Mouse (Mus musculus) heart, embryonic 15.5 days (tissue): ENCODE measurements around the gene Smco1. TPM values are rescaled to one million over a fixed set of nuclear protein-coding genes. Genes with fewer than 3 reads are reported as not detected.
"Not testable (repeated sequence)": the region's sequence is repeated elsewhere in the genome, so short reads cannot be mapped to it uniquely, and the experiment has no call there.

Experiments
- ATAC-seq: fragments of 200-750 bp; cut with Nextera tagmentation; replicated peaks from 2 replicates; pipeline ENCODE4 v1.8.0; 2017; ENCODE audit warnings: low read depth, moderate TSS enrichment; ENCODE audit not compliant: insufficient number of reproducible peaks, insufficient read depth, low FRiP score
- H3K27ac ChIP-seq: fragments of 300-500 bp; sonication (generic); 2 replicates; pipeline ENCODE4 v1.5.1; 2015; ENCODE audit warnings: mild to moderate bottlenecking, inconsistent platforms
- H3K27me3 ChIP-seq: fragments of 300-500 bp; sonication (generic); 2 replicates; pipeline ENCODE4 v1.6.1; 2015; ENCODE audit warnings: inconsistent platforms
- H3K36me3 ChIP-seq: fragments of 300-500 bp; sonication (generic); 2 replicates; pipeline ENCODE4 v1.6.1; 2015; ENCODE audit warnings: mild to moderate bottlenecking, inconsistent platforms
- H3K4me1 ChIP-seq: fragments of 300-500 bp; sonication (generic); replicated peaks from 2 replicates; pipeline ENCODE4 v1.6.1; 2015; ENCODE audit warnings: inconsistent platforms
- H3K4me2 ChIP-seq: fragments of 300-500 bp; sonication (generic); 2 replicates; pipeline ENCODE4 v1.6.1; 2015; ENCODE audit warnings: inconsistent platforms, mild to moderate bottlenecking, moderate library complexity
- H3K4me3 ChIP-seq: fragments of 300-500 bp; sonication (generic); 2 replicates; pipeline ENCODE4 v1.5.1; 2015; ENCODE audit warnings: mild to moderate bottlenecking, inconsistent platforms
- H3K9ac ChIP-seq: fragments of 300-500 bp; sonication (generic); 2 replicates; pipeline ENCODE4 v1.6.1; 2015; ENCODE audit warnings: mild to moderate bottlenecking, inconsistent platforms
- H3K9me3 ChIP-seq: fragments of 300-500 bp; sonication (generic); replicated peaks from 2 replicates; pipeline ENCODE4 v1.6.1; 2016; ENCODE audit warnings: inconsistent platforms
- WGBS: fragments of 180-500 bp; shearing (Covaris S2); methylation state at CpG from one replicate; pipeline ENCODE4 v1.1.7; 2015; ENCODE audit warnings: mixed read lengths; 5-methylcytosine and 5-hydroxymethylcytosine counted together
- polyA plus RNA-seq: library from polyadenylated mRNA; unstranded; fragments of >200 nt; fragmentation: Nextera tagmentation; extraction: Ambion mirVana; gene quantifications from 2 replicates; pipeline ENCODE4 v1.2.1, GENCODE M21; 2015

The Smco1 gene
- polyA plus RNA-seq, 1 experiment from 2014 or later: 0.29 TPM

DNA sequence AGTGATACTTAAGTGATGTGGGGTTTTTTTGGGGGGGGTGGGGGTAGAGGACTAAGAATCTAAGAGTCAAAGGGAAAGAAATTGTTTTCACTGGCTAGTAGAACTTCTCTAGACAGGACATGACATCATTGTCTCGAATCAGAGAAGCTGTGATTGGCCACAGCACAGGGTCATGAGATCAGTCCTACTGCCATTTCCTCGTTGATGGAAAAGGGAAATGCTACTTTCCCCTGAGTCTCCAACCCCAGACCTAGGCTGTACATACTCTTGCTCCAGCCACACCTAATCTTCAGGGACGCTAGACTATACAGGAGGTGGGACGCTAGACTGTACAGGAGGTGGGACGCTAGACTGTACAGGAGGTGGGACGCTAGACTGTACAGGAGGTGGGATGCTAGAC, 3.8 kb downstream of the Smco1 start:
- H3K4me3 ChIP-seq: no peak overlapping the region
- no peak overlapping the region for H3K27ac ChIP-seq
- peaks cover 16% of the 10 kb centered on the region for H3K4me1 ChIP-seq
- no peak for ATAC-seq
- H3K36me3 ChIP-seq: peaks cover 4% of the 10 kb centered on the region
- 86% methylated on average over 6 of the region's 6 CpGs for WGBS
- H3K4me2 ChIP-seq: no peak overlapping the region
- H3K27me3 ChIP-seq: no peaks in the 10 kb centered on the region
- no peak overlapping the region for H3K9ac ChIP-seq
- H3K9me3 ChIP-seq: no peaks in the 10 kb centered on the region

DNA sequence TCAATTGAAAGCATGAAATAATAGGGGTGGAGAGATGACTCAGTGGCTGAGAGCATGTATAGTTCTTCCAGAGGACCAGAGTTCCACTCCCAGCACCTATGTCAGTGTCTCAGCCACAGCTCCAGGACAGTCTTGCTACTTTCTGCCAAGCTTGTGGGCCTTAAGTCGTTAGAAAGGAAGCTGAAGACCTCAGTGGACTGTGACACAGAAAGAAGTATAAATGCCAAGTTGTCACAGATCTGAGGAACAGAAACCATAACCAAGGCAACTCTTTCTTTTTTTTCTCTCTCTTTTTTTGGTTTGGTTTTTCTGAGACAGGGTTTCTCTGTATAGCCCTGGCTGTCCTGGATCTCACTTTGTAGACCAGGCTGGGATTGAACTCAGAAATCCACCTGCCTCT, 4.6 kb downstream of the Smco1 start:
- H3K27ac ChIP-seq: no peak overlapping the region
- H3K4me3 ChIP-seq: no peak overlapping the region
- H3K36me3 ChIP-seq: peaks cover 11% of the 10 kb centered on the region
- H3K4me1 ChIP-seq: peaks cover 16% of the 10 kb centered on the region
- ATAC-seq: no peak
- no peaks in the 10 kb centered on the region for H3K27me3 ChIP-seq
- 52% methylated on average over 1 of the region's 1 CpGs for WGBS
- H3K4me2 ChIP-seq: no peak overlapping the region
- no peak overlapping the region for H3K9ac ChIP-seq
- H3K9me3 ChIP-seq: no peaks in the 10 kb centered on the region

DNA sequence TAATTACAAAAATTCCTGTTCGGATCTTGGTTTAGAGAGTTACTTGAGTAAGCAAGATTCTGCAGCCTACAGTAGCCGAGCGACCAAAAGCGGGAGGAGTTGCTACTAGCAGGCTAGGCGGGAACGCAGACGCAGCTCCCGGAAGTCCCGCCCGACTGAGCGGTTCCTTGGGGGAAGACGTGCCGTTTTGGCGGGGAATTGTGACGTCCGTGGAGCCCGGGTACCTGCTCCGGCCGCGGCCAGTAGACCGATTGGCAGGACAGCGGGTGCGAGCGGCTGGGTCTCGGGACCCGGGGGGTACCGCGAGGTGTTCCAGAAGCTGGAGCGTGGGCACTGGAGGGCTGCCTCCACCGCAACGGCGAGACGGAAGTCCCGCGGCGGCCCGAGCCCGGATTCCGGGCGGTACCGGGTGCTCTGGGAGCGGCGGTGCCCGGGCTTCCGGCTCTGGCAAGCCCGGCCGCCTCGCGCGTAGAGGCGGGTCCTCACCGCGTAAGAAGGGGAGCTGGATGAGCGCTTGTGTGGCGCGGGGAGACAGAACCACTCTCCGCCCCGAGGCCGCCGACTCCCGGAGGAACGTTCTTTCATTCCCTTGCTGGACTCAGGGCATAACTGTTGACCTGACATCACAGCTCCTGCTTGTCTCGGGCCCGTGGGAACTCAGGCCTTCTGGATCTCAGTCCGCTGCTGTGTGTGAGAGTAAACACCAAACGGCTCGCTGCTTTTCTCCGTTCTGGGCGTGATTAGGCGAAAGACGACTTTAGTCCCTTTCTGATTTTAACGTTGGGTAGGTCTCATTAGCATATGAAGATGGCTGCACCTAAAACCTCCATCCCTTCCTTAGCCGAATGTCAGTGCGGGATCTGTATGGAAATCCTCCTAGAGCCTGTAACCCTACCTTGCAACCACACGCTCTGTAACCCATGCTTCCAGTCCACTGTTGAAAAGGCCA, 6.3 kb downstream of the Smco1 start, which contains the start of gene Rnf168:
Gene Rnf168, plus strand, starts transcription at position 152 of the 949 bp plus-strand sequence.
- H3K4me1 ChIP-seq: peaks cover 19% of the 10 kb centered on the region
- peak within 1 kb of the TSS; percentile 99 for H3K27ac ChIP-seq
- H3K4me2 ChIP-seq: peak within 1 kb of the TSS; percentile 72
- no peaks in the 10 kb centered on the region for H3K27me3 ChIP-seq
- peaks cover 21% of the 10 kb centered on the region for H3K36me3 ChIP-seq
- peak; percentile 92 for ATAC-seq
- H3K9ac ChIP-seq: peak within 1 kb of the TSS; percentile 96
- under 1% methylated on average over 70 of the region's 75 CpGs for WGBS
- no peaks in the 10 kb centered on the region for H3K9me3 ChIP-seq
- peak within 1 kb of the TSS; percentile 99 for H3K4me3 ChIP-seq

DNA sequence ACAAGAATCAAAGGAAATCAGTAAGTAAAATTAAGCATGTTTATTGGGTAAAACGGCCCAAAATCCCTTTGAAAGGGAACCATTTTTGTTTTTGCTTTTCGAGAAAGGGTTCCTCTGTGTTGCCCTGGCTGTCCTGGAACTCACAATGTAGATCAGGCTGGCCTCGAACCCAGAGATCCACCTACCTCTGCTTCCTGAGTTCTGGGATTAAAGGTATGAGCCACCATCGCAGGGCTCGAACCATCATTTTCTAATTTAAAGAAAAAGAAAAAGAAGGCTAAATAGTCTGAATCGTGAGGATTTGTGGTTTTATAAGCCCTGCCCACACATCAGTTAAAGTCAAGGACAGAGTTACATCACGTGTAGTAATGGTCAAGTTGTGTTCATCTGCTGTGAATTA, 7.1 kb downstream of the Smco1 start:
- no peak for ATAC-seq
- Histone ChIP-seq H3K9ac (peak overlapping the region; percentile 96), H3K27me3 (no peaks in the 10 kb centered on the region), H3K9me3 (no peaks in the 10 kb centered on the region), H3K27ac (peak overlapping the region; percentile 99), H3K36me3 (peaks cover 28% of the 10 kb centered on the region), H3K4me1 (peaks cover 19% of the 10 kb centered on the region), H3K4me3 (peak overlapping the region; percentile 99), H3K4me2 (peak overlapping the region; percentile 72)
- 46% methylated on average over 7 of the region's 7 CpGs for WGBS

DNA sequence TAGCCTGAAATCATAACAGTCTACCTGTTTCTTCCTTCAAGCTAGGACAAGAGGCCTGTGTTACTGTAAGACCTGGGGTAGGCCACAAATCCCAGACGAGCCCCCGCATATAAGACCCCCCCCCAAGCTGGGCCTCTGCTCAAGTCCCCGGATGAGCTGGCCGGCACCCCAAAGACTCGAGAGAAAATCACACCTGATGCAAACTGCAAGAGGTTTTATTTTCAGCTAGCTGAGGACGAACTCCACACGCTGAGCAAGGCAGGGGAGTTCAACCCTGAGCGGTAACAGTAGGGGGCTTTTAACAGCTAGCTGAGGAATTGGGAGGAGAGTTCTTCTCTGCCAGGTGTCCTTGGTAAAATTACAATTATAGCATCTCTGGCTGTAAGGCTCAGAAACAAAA, 8.9 kb downstream of the Smco1 start:
- H3K4me1 ChIP-seq: peaks cover 19% of the 10 kb centered on the region
- H3K4me2 ChIP-seq: no peak overlapping the region
- peaks cover 46% of the 10 kb centered on the region for H3K36me3 ChIP-seq
- H3K4me3 ChIP-seq: no peak overlapping the region
- H3K27me3 ChIP-seq: no peaks in the 10 kb centered on the region
- WGBS: 96% methylated on average over 8 of the region's 8 CpGs
- H3K27ac ChIP-seq: no peak overlapping the region
- no peak overlapping the region for H3K9ac ChIP-seq
- ATAC-seq: no peak
- H3K9me3 ChIP-seq: no peaks in the 10 kb centered on the region

DNA sequence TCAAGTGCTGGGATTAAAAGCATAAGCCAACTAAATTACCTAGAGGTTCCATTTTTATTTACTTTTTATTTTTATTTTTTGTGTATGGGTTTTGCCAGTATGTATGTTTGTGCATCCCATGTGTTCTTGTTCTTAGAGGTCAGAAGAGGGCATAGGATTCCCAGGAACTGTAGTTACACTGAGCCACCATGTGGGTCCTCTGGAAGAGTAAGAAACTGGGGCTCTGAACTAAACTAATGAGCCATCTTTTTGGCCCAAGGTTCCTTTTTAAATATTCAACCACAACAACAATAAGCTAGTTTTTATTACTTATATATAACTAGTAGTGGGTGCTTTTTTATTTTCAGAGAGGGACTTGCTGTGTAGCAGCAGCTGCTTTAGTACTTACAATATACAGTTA, 11.3 kb downstream of the Smco1 start:
- H3K27me3 ChIP-seq: no peaks in the 10 kb centered on the region
- no peak overlapping the region for H3K4me3 ChIP-seq
- ATAC-seq: no peak
- H3K9me3 ChIP-seq: no peaks in the 10 kb centered on the region
- no peak overlapping the region for H3K4me2 ChIP-seq
- H3K36me3 ChIP-seq: peaks cover 65% of the 10 kb centered on the region
- no peak overlapping the region for H3K27ac ChIP-seq
- H3K9ac ChIP-seq: no peak overlapping the region
- peaks cover 13% of the 10 kb centered on the region for H3K4me1 ChIP-seq

DNA sequence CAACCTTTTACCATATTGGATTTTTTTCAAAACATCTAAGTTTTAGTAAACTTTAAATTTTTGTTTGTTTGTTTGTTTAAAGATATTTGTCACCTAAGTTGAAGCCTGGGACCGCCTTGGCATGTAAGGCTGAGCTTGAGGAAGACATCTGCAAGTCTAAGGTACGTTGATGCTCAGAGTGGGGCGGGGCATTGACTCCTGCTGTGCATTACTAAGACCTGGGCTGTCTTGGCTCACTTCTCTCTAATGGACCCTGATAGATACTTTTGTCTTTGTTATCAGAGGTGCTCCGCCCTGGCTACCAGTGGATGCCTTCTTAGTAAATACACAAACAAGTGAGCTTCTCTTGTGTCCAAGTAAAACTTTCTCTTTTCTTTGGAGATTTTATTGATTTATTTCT, 20.6 kb downstream of the Smco1 start:
- Histone ChIP-seq H3K27ac (no peak overlapping the region), H3K9me3 (no peaks in the 10 kb centered on the region; the same call in 1 of the 2 replicates)

DNA sequence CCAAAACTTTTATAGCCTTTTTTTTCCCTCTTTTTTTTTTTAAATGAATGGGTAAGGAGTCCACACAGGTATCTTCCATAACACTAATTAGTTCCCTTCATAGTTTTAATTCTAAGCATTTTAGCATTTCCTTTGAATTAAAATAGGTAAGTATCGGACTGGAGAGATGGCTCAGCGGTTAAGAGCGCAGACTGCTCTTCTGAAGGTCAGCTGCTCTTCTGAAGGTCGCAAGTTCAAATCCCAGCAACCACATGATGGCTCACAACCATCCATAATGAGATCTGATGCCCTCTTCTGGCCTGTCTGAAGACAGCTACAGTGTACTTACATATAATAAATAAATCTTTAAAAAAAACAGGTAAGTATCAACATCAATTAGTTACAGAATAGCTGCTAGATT, 28.3 kb downstream of the Smco1 start:
- not testable (repeated sequence) for H3K9me3 ChIP-seq, H3K27ac ChIP-seq, ATAC-seq, H3K4me1 ChIP-seq, H3K4me2 ChIP-seq, H3K4me3 ChIP-seq, H3K9ac ChIP-seq, H3K27me3 ChIP-seq
- H3K36me3 ChIP-seq: peaks cover 47% of the 10 kb centered on the region
- 96% methylated on average over 4 of the region's 4 CpGs for WGBS

More for the DNA sequence above, 20.6 kb downstream of the Smco1 start:
- Histone ChIP-seq H3K36me3 (peaks cover 47% of the 10 kb centered on the region), H3K27me3 (no peaks in the 10 kb centered on the region), H3K4me3 (no peak overlapping the region), H3K9ac (no peak overlapping the region), H3K4me2 (no peak overlapping the region), H3K4me1 (no peaks in the 10 kb centered on the region)
- ATAC-seq: no peak
- WGBS: 94% methylated on average over 4 of the region's 4 CpGs

DNA sequence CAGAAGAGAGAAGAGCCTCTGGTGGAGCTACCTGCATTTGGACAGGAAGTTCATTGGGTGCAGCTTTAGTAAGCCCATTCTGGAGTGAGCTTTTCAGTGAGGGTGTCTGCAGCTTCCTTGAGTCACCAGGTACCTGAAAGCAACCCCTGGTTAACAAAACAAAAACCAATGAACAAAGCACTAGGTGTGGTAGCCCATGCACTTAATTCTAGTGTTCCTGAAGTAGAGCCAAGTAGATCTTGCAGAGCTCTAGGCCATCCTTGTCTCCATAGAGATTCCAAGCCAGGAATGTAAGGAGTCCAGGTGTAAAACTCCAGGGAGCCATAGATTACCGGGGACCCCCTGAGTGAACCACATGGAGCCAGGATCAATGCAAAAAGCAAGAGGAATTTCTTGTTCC, 31.8 kb downstream of the Smco1 start:
- Histone ChIP-seq H3K4me1 (no peaks in the 10 kb centered on the region), H3K4me3 (no peak overlapping the region), H3K27me3 (no peaks in the 10 kb centered on the region), H3K36me3 (peaks cover 24% of the 10 kb centered on the region), H3K9me3 (no peaks in the 10 kb centered on the region), H3K4me2 (no peak overlapping the region), H3K27ac (no peak overlapping the region), H3K9ac (no peak overlapping the region)
- WGBS: 55% methylated on average over 1 of the region's 1 CpGs
- ATAC-seq: no peak

DNA sequence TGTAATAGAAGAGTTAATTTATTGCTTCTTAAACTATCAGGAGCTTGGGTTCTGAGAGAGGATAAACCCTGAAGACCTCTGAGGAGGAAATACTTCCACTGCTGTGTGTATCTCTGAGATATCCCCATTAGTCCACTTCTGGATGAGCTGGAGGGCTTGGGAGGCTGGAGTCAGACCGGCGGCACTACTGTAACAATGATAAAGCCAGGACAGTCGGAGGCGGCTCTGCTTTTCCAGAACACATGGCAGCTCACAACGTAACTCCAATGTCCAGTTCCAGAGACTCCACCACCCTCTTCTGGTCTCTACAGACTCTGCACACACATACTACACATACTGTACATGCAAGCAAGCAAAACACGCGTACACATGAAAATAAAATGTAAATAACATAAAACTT, 32.6 kb downstream of the Smco1 start:
- no peaks in the 10 kb centered on the region for H3K9me3 ChIP-seq
- no peak overlapping the region for H3K4me3 ChIP-seq
- H3K36me3 ChIP-seq: peaks cover 17% of the 10 kb centered on the region
- H3K27ac ChIP-seq: no peak overlapping the region
- H3K4me1 ChIP-seq: no peaks in the 10 kb centered on the region
- WGBS: 81% methylated on average over 7 of the region's 7 CpGs
- H3K27me3 ChIP-seq: no peaks in the 10 kb centered on the region
- no peak for ATAC-seq
- no peak overlapping the region for H3K9ac ChIP-seq
- H3K4me2 ChIP-seq: no peak overlapping the region

DNA sequence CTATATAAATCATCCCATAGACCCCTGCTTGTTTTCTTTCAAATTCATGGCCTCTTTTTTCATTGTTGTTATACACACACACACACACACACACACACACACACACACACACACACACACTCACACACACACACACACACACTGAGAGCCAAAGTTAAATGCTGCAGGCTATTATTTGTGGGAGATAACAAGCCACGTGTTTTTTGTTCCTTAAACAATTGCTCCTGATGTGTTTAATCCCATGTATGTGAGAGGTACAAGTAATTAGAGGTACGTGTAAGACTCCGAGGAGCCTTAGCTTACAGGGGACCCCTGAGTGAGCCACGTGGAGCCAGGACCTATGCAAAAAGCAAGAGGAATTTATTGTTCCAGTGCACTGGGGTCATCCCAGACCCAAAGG, 40.7 kb downstream of the Smco1 start:
- ATAC-seq: no peak
- Histone ChIP-seq H3K9ac (no peak overlapping the region), H3K27me3 (no peaks in the 10 kb centered on the region), H3K27ac (no peak overlapping the region), H3K4me1 (0 out of 2 replicates have a peak, but pooled peaks cover 2% of the 10 kb centered on the region), H3K4me2 (no peak overlapping the region), H3K4me3 (no peak overlapping the region), H3K36me3 (no peaks in the 10 kb centered on the region), H3K9me3 (no peaks in the 10 kb centered on the region)
- 81% methylated on average over 4 of the region's 4 CpGs for WGBS

DNA sequence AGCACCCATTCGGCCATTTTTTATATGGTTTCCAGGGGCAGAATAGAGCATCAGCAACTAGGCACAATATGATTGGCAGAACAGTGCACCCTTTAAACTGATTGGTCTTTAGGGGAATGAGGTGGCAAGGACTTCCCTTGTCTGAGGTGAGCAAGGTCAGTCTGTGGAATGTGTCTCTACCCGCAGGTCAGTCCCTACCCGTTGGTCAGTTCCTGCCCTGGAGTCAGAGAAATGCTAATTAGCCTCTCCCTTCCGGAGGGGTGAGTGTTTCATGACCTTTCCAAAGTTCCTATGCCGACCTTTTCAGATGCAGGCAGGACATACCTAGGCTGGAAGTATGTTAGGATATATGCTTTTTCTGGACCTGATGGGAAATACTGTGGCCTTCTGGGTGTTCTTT, 41.1 kb downstream of the Smco1 start:
- Histone ChIP-seq H3K9ac (no peak overlapping the region), H3K4me3 (no peak overlapping the region), H3K4me2 (no peak overlapping the region), H3K36me3 (no peaks in the 10 kb centered on the region), H3K27me3 (no peaks in the 10 kb centered on the region), H3K27ac (no peak overlapping the region), H3K4me1 (0 out of 2 replicates have a peak, but pooled peaks cover 2% of the 10 kb centered on the region), H3K9me3 (no peaks in the 10 kb centered on the region)
- WGBS: 46% methylated on average over 5 of the region's 5 CpGs
- ATAC-seq: no peak
